Mouse (Mus musculus): ENCODE data around the gene Gja4. TPM values are rescaled to one million over a fixed set of nuclear protein-coding genes. Genes with fewer than 3 reads are reported as not detected.
A peak's percentile ranks its signal among the peaks of the same experiment; 100 is the strongest.

The Gja4 gene
- total and polyA plus RNA-seq, 3 experiments: not detected

GRCm38 (mm10) chr4:127323651-127324050 is 9.8 kb upstream of the Gja4 start:
- Histone ChIP-seq H3K4me2 (ENCODE audit: insufficient read depth, low read depth, poor library complexity, severe bottlenecking) (no peak overlapping the region), H3K9ac (ENCODE audit: insufficient read depth, low read depth) (no peak overlapping the region), H3K27ac (ENCODE audit: insufficient read depth, low read depth) (no peak overlapping the region), H3K4me3 (replicated peaks in 1 of 3; ENCODE audit: low read depth in 2 of 3, low read length in 2 of 3, poor library complexity in 1 of 3) (no peak overlapping the region), H3K36me3 (replicated peaks in 1 of 2; ENCODE audit: control insufficient read depth in 1 of 2, insufficient read depth in 1 of 2, low read length in 1 of 2) (no peaks in the 10 kb centered on the region), H3K27me3 (replicated peaks) (peaks cover 17% of the 10 kb centered on the region), H3K79me2 (replicated peaks; ENCODE audit: control insufficient read depth, extremely low read depth, insufficient read depth, poor library complexity, severe bottlenecking) (no peaks in the 10 kb centered on the region), H3K4me1 (ENCODE audit: control insufficient read depth in 1 of 2, insufficient read depth in 2 of 2) (peaks cover 5 to 6% of the 10 kb centered on the region in 2 experiments), H3K9me3 (replicated peaks; ENCODE audit: low read length) (no peaks in the 10 kb centered on the region)
- dilution Hi-C loops (cut with MboI; ENCODE audit: extremely low pct_ligation_motif_present, extremely low pct_unique_long_range_greater_than_20kb, low sequenced_read_pairs) (no loop called here), in situ Hi-C loops (cut with MboI; ENCODE audit: low pct_ligation_motif_present, low pct_unique_long_range_greater_than_20kb, low sequenced_read_pairs) (no loop called here)
- TF ChIP-seq SIN3A (IDR thresholded peaks at IDR 0.05; ENCODE audit: low read length) (no peak), MAZ (IDR thresholded peaks at IDR 0.05; ENCODE audit: low read depth, low read length) (no peak), KAT2A (IDR thresholded peaks at IDR 0.05; ENCODE audit: insufficient replicate concordance, low read length) (no peak), ZMIZ1 (IDR thresholded peaks at IDR 0.05; ENCODE audit: low read depth, low read length) (no peak), RAD21 (IDR thresholded peaks at IDR 0.05; ENCODE audit: low read depth, low read length) (no peak), HCFC1 (IDR thresholded peaks at IDR 0.05; ENCODE audit: low read depth, low read length) (no peak), POLR2A (IDR thresholded peaks at IDR 0.05; ENCODE audit: low read depth, low read length) (no peak), USF1 (IDR thresholded peaks at IDR 0.05; ENCODE audit: low read depth, low read length) (no peak)
- no peak for DNase-seq (ENCODE audit: extremely low read depth)

- peaks cover 3 to 4% of the 10 kb centered on the region in 2 experiments; a peak in 3 of 4 replicates for H3K4me1 ChIP-seq (ENCODE audit: control insufficient read depth in 1 of 2, insufficient read depth in 2 of 2)
- H3K36me3 ChIP-seq (replicated peaks in 1 of 2; ENCODE audit: control insufficient read depth in 1 of 2, insufficient read depth in 1 of 2, low read length in 1 of 2): no peaks in the 10 kb centered on the region
- no peak overlapping the region for H3K9ac ChIP-seq (ENCODE audit: insufficient read depth, low read depth)
- peaks cover 29% of the 10 kb centered on the region for H3K27me3 ChIP-seq (replicated peaks)
- H3K9me3 ChIP-seq (replicated peaks; ENCODE audit: low read length): no peaks in the 10 kb centered on the region
- no peak for TF ChIP-seq KAT2A (IDR thresholded peaks at IDR 0.05; ENCODE audit: insufficient replicate concordance, low read length)
- TF ChIP-seq CTCF (conservative IDR thresholded peaks at IDR 0.05 in 1 of 2, IDR thresholded peaks at IDR 0.05 in 1 of 2; ENCODE audit: low read depth in 2 of 2, low read length in 2 of 2): peak; percentile 88 to 90
- TF ChIP-seq RAD21 (IDR thresholded peaks at IDR 0.05; ENCODE audit: low read depth, low read length): peak; percentile 89
- TF ChIP-seq MYC (IDR thresholded peaks at IDR 0.05; ENCODE audit: low read depth, low read length): no peak
- peak; percentile 65 for TF ChIP-seq SMC3 (IDR thresholded peaks at IDR 0.05; ENCODE audit: low read depth, low read length)
- dilution Hi-C loops (cut with MboI; ENCODE audit: extremely low pct_ligation_motif_present, extremely low pct_unique_long_range_greater_than_20kb, low sequenced_read_pairs): no loop called here
- in situ Hi-C loops (cut with MboI; ENCODE audit: low pct_ligation_motif_present, low pct_unique_long_range_greater_than_20kb, low sequenced_read_pairs): loop anchor here (5.0 kb wide), 1 partner anchor 77 kb away; the partner anchor contains the start of gene Smim12
- H3K79me2 ChIP-seq (replicated peaks; ENCODE audit: control insufficient read depth, extremely low read depth, insufficient read depth, poor library complexity, severe bottlenecking): no peaks in the 10 kb centered on the region
- no peak overlapping the region for H3K4me2 ChIP-seq (ENCODE audit: insufficient read depth, low read depth, poor library complexity, severe bottlenecking)
- H3K27ac ChIP-seq (ENCODE audit: insufficient read depth, low read depth): no peak overlapping the region
- peak; percentile 69 for DNase-seq (ENCODE audit: extremely low read depth)
- no peak overlapping the region for H3K4me3 ChIP-seq (replicated peaks in 1 of 3; ENCODE audit: low read depth in 2 of 3, low read length in 2 of 3, poor library complexity in 1 of 3)
These were observed 5.8 kb upstream of the Gja4 start for GRCm38 (mm10) chr4:127319613-127320012.

- Histone ChIP-seq H3K9ac (ENCODE audit: insufficient read depth, low read depth) (no peak overlapping the region), H3K27me3 (replicated peaks) (peaks cover 47% of the 10 kb centered on the region), H3K79me2 (replicated peaks; ENCODE audit: control insufficient read depth, extremely low read depth, insufficient read depth, poor library complexity, severe bottlenecking) (no peaks in the 10 kb centered on the region), H3K4me3 (replicated peaks in 1 of 3; ENCODE audit: low read depth in 2 of 3, low read length in 2 of 3, poor library complexity in 1 of 3) (no peak overlapping the region), H3K4me2 (ENCODE audit: insufficient read depth, low read depth, poor library complexity, severe bottlenecking) (no peak overlapping the region), H3K9me3 (replicated peaks; ENCODE audit: low read length) (no peaks in the 10 kb centered on the region), H3K27ac (ENCODE audit: insufficient read depth, low read depth) (no peak overlapping the region), H3K36me3 (replicated peaks in 1 of 2; ENCODE audit: control insufficient read depth in 1 of 2, insufficient read depth in 1 of 2, low read length in 1 of 2) (no peaks in the 10 kb centered on the region), H3K4me1 (ENCODE audit: control insufficient read depth in 1 of 2, insufficient read depth in 2 of 2) (peaks cover 0 to 12% of the 10 kb centered on the region in 2 experiments; a peak in 1 of 4 replicates)
- in situ Hi-C loops (cut with MboI; ENCODE audit: low pct_ligation_motif_present, low pct_unique_long_range_greater_than_20kb, low sequenced_read_pairs) (loop anchor here (5.0 kb wide), 1 partner anchor 75 kb away; the partner anchor contains the start of gene Smim12), dilution Hi-C loops (cut with MboI; ENCODE audit: extremely low pct_ligation_motif_present, extremely low pct_unique_long_range_greater_than_20kb, low sequenced_read_pairs) (no loop called here)
- no peak for DNase-seq (ENCODE audit: extremely low read depth)
- TF ChIP-seq TCF12 (IDR thresholded peaks at IDR 0.05; ENCODE audit: low read depth, low read length) (no peak), MYC (IDR thresholded peaks at IDR 0.05; ENCODE audit: low read depth, low read length) (peak; percentile 47; the same call in 1 of the 2 replicates), RAD21 (IDR thresholded peaks at IDR 0.05; ENCODE audit: low read depth, low read length) (no peak), KAT2A (IDR thresholded peaks at IDR 0.05; ENCODE audit: insufficient replicate concordance, low read length) (no peak), ZMIZ1 (IDR thresholded peaks at IDR 0.05; ENCODE audit: low read depth, low read length) (no peak), ZNF384 (IDR thresholded peaks at IDR 0.05; ENCODE audit: low read depth, low read length) (no peak), NRF1 (IDR thresholded peaks at IDR 0.05; ENCODE audit: low read depth, low read length) (no peak)
These were observed 3.3 kb upstream of the Gja4 start for GRCm38 (mm10) chr4:127317143-127317542.
